Mouse (Mus musculus) hindbrain, embryonic 16.5 days (tissue): ENCODE results near the gene Tmeff2. TPM values are rescaled to one million over a fixed set of nuclear protein-coding genes. Genes with fewer than 3 reads are reported as not detected.

ENCODE experiments used
- ATAC-seq: fragments of 200-750 bp; cut with Nextera tagmentation; 2 replicates; pipeline ENCODE4 v1.8.0; 2017; ENCODE audit warnings: moderate TSS enrichment, moderate library complexity
- H3K27ac ChIP-seq: fragments of 300-500 bp; sonication (generic); 2 replicates; pipeline ENCODE4 v1.5.1; 2014; ENCODE audit warnings: low read depth, mild to moderate bottlenecking, control low read depth, low read length, moderate library complexity
- H3K27me3 ChIP-seq: fragments of 300-500 bp; sonication (generic); replicated peaks from 2 replicates; pipeline ENCODE4 v1.6.1; 2014; ENCODE audit warnings: low read length; ENCODE audit not compliant: control insufficient read depth, insufficient read depth
- H3K36me3 ChIP-seq: fragments of 300-500 bp; sonication (generic); 2 replicates; pipeline ENCODE4 v1.6.1; 2014; ENCODE audit warnings: mild to moderate bottlenecking, low read length, moderate library complexity, mixed read lengths; ENCODE audit not compliant: control insufficient read depth, insufficient read depth
- H3K4me1 ChIP-seq: fragments of 300-500 bp; sonication (generic); 2 replicates; pipeline ENCODE4 v1.6.1; 2014; ENCODE audit warnings: low read depth, low read length; ENCODE audit not compliant: control insufficient read depth, insufficient read depth
- H3K4me2 ChIP-seq: fragments of 300-500 bp; sonication (generic); 2 replicates; pipeline ENCODE4 v1.6.1; 2014; ENCODE audit warnings: mild to moderate bottlenecking, low read length, control low read depth, moderate library complexity
- H3K4me3 ChIP-seq: fragments of 300-500 bp; sonication (generic); 2 replicates; pipeline ENCODE4 v1.5.1; 2014; ENCODE audit warnings: mild to moderate bottlenecking, low read length, control low read depth, moderate library complexity
- H3K9ac ChIP-seq: fragments of 300-500 bp; sonication (generic); 2 replicates; pipeline ENCODE4 v1.6.1; 2014; ENCODE audit warnings: low read depth, mild to moderate bottlenecking, control low read depth, low read length, moderate library complexity
- H3K9me3 ChIP-seq: fragments of 300-500 bp; sonication (generic); 2 replicates; pipeline ENCODE4 v1.6.1; 2014; ENCODE audit warnings: mild to moderate bottlenecking, low read length, moderate library complexity; ENCODE audit not compliant: control insufficient read depth
- WGBS: fragments of 180-500 bp; shearing (Covaris S2); extraction: QIAGEN DNeasy Blood & Tissue Kit; methylation state at CpG from one replicate; pipeline ENCODE4 v1.1.7; 2014; 5-methylcytosine and 5-hydroxymethylcytosine counted together
- polyA plus RNA-seq: library from polyadenylated mRNA; unstranded; fragments of >200 nt; fragmentation: Nextera tagmentation; extraction: Ambion mirVana; gene quantifications from 2 replicates; pipeline ENCODE4 v1.2.1, GENCODE M21; 2015

Tmeff2 gene
- polyA plus RNA-seq, 1 experiment from 2014 or later, result 69.4 TPM

DNA sequence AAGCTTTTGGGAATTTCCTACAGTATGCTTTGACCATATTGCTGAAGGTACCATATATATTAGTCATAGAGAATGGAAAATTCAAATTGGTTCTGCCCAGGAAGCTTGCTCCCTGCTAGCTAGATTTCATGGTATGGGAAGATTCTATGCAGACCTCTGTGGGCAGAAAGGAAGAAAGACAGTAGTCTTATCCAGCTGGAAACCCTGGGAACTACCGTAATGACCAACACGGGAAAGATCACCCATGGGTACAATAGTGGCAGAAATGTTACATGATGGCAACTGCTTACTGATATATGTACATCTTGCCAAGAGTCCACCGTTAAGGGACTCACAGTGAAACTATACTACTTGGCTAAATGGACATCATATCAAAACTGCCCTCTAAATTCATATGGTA lies 189.4 kb downstream of the Tmeff2 start:
- no peaks in the 10 kb centered on the region for H3K4me1 ChIP-seq
- ATAC-seq, result no peak
- H3K27me3 ChIP-seq, result no peaks in the 10 kb centered on the region
- H3K9me3 ChIP-seq, result no peaks in the 10 kb centered on the region
- H3K4me2 ChIP-seq, result no peak overlapping the region
- no peaks in the 10 kb centered on the region for H3K36me3 ChIP-seq
- no peak overlapping the region for H3K27ac ChIP-seq
- WGBS, result 70% methylated on average over 3 of the region's 3 CpGs
- no peak overlapping the region for H3K9ac ChIP-seq
- H3K4me3 ChIP-seq, result no peak overlapping the region

DNA sequence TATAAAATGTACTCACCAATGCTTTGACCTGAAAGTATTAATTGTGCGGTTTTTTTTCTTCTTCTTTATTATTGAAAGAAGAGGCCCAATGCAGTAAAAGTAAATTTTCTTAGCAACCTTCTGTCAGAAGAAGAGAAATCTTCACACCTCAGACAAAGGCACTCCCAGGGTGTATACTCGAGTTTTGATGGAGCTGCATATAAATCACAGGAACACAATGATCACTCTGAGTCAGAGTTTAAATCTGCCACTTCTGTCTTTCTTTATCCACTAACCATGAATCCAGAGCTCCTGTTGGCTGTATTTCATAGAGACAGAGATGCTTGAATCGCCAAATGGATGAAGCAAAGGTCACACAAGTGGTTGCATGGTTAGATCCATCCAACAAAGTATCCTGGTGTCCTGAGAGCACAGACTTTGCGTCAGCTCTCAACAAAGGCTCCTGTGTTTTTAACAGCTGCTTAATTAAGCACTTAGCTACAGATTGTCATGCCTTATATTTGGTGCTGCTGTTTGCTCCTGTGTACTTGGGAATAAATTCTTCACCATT lies 189.8 kb downstream of the Tmeff2 start:
- ATAC-seq, result no peak
- no peaks in the 10 kb centered on the region for H3K36me3 ChIP-seq
- H3K4me2 ChIP-seq, result no peak overlapping the region
- no peak overlapping the region for H3K27ac ChIP-seq
- no peaks in the 10 kb centered on the region for H3K27me3 ChIP-seq
- no peaks in the 10 kb centered on the region for H3K4me1 ChIP-seq
- WGBS, result 56% methylated on average over 4 of the region's 4 CpGs
- H3K9ac ChIP-seq, result no peak overlapping the region
- no peak overlapping the region for H3K4me3 ChIP-seq
- no peaks in the 10 kb centered on the region for H3K9me3 ChIP-seq

DNA sequence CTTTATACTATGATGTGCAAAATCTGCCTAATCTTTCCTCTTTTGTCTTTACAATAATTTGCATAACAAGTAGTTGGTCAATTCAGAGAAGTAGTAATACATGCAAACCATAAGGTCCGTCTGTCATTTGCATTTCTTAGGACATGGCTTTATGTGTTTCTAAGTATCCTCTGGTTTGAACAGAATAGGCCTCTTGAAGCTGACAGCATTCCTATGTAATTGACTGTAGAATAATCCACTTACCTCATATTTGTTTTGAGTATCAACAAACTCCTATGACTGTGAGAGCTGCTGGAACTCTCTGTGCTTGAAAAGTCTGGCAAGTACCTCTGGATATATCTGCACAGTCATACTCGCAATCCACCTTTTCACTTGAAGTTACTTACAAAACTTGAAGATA lies 194.3 kb downstream of the Tmeff2 start:
- Histone ChIP-seq H3K4me3 (no peak overlapping the region), H3K4me2 (no peak overlapping the region), H3K27ac (no peak overlapping the region), H3K36me3 (no peaks in the 10 kb centered on the region), H3K9ac (no peak overlapping the region), H3K4me1 (peaks cover 9% of the 10 kb centered on the region), H3K27me3 (no peaks in the 10 kb centered on the region), H3K9me3 (no peaks in the 10 kb centered on the region)
- 71% methylated on average over 2 of the region's 2 CpGs for WGBS
- no peak for ATAC-seq

DNA sequence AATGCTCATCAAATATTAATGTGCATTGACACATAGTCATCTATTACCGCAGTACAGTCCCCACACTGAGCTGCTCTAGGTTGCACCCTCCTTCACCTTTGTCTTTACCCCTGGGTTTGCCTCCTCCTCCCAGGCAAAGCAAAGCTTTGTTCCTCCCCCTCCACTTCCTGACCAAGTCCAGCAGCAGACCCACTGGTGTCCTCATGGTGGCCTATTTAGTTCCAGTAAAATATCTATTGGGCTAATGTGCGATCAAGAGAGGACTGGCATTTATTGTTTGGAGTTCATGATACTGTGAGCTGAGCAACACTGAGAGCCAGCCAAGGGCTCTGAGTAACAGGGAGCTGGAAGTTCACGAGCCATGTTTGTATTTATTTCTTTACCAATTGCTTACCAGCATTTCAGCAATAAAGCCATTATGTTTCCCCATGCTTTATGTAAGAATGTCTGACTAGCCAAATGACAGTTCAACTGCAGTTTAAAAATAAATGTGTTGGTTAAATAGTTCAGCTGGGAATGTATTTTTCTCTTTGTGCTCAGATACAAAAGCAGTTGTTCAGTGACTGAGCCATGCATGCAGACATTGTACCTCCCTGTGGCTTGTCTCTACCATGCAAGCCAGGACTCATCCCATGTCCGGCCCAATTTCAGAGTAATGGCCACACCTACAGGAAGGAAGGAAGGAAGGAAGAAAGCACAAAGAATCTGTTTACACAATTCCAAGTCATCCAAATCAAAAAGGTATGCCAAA lies 196.6 kb downstream of the Tmeff2 start:
- H3K4me2 ChIP-seq, result no peak overlapping the region
- H3K9me3 ChIP-seq, result no peaks in the 10 kb centered on the region
- H3K27me3 ChIP-seq, result no peaks in the 10 kb centered on the region
- no peak overlapping the region for H3K27ac ChIP-seq
- H3K9ac ChIP-seq, result no peak overlapping the region
- no peaks in the 10 kb centered on the region for H3K36me3 ChIP-seq
- WGBS, result 53% methylated on average over 4 of the region's 4 CpGs
- ATAC-seq, result peak; percentile 62
- H3K4me3 ChIP-seq, result no peak overlapping the region
- H3K4me1 ChIP-seq, result peaks cover 9% of the 10 kb centered on the region

DNA sequence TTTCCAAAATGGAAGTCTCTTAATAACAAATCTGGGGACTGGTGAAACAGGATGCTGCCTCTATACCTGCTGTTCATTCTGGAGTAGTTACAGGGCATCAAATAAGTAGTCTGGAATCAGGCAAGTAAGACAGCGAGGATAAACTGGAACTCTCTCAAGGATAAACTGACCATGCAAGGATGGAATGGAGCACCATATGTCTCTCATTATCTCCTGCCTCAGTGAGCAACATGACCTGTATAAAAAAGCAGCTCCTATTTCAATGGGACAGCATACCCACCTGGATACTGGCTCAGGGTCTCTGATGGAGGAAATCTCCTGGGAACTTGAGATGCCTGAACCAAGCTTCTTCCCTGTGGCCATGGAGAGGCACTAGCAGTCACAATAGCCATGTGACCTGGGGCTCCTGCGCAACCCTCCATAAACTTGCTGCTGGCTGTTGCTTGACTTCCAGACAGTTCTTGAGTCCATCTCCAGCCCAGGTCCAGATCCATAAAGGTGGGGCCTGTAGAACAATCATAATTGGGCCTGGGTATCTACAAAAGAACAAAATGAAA lies 200.7 kb downstream of the Tmeff2 start:
- Histone ChIP-seq H3K9ac (no peak overlapping the region), H3K9me3 (no peaks in the 10 kb centered on the region), H3K4me1 (peaks cover 9% of the 10 kb centered on the region), H3K4me2 (no peak overlapping the region), H3K27me3 (no peaks in the 10 kb centered on the region), H3K27ac (no peak overlapping the region), H3K4me3 (no peak overlapping the region), H3K36me3 (no peaks in the 10 kb centered on the region)
- ATAC-seq, result no peak
- WGBS, result 93% methylated on average over 2 of the region's 2 CpGs

DNA sequence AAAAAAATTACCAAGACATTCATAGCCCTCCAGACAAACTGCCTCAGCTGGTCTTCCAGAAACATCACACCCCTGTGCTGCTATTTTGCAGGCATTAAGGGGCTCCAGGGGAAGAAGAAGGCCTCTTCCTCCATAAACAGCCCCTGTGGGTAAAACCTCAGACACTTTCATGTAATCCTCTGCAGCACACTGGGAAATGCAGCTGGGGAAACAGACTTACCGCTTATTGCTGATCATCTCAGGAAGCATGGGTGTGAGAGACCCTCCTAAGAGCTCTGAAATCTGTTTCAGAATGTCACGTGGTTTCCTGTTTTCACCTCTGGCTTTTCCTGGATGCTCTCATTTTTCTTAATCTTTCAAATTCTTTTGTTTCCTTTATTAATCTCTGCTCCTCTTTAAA lies 204.3 kb downstream of the Tmeff2 start:
- Histone ChIP-seq H3K36me3 (no peaks in the 10 kb centered on the region), H3K4me2 (no peak overlapping the region), H3K4me1 (no peaks in the 10 kb centered on the region), H3K27ac (no peak overlapping the region), H3K27me3 (no peaks in the 10 kb centered on the region), H3K9ac (no peak overlapping the region), H3K9me3 (no peaks in the 10 kb centered on the region), H3K4me3 (no peak overlapping the region)
- WGBS, result 69% methylated on average over 2 of the region's 2 CpGs
- ATAC-seq, result no peak

DNA sequence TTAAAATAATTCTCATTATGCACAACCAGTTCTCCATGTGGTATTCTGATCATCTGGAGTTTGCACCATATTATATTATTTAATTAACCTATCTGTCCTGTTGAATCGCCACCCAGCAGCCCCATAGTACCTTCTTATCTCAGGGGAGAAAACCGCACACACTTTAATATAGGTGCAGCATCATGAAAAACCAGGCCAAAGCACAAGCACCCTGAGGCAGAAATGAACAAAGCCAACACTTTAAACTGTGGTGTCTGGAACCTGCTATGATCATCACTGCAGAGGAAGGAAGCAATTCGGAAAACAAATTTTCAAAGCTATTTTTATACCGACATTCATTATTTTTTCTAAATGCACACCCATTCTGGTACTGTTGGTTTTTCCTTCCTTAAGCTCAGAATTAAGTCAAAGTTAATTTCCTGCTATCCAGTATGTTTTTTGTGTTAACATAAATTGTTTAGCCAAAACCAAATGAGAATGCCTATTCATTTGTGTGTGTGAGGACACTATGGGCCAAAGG lies 206.0 kb downstream of the Tmeff2 start:
- H3K4me1 ChIP-seq, result no peaks in the 10 kb centered on the region
- H3K9me3 ChIP-seq, result no peaks in the 10 kb centered on the region
- ATAC-seq, result no peak
- H3K4me3 ChIP-seq, result no peak overlapping the region
- H3K36me3 ChIP-seq, result no peaks in the 10 kb centered on the region
- no peak overlapping the region for H3K4me2 ChIP-seq
- no peak overlapping the region for H3K9ac ChIP-seq
- no peaks in the 10 kb centered on the region for H3K27me3 ChIP-seq
- WGBS, result 76% methylated on average over 4 of the region's 4 CpGs
- H3K27ac ChIP-seq, result no peak overlapping the region

DNA sequence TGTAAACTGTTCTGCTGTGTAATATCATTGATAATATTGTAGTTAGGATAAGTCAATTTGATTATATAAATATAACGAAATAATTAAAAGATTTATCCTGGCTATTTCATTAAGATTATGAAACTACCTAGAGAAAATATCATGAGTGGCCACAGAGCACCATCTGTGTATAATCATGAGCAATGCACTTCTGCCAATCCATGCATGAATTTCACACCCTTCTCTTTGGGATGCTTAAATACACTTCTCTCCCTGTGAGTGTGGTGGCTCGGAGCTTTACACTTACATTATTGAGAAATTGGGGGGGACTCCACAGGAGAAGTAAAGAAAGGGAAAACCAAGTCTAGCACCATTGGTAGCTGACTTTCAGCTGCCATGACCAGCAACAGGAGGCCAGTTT lies 206.9 kb downstream of the Tmeff2 start:
- Histone ChIP-seq H3K9me3 (no peaks in the 10 kb centered on the region), H3K36me3 (no peaks in the 10 kb centered on the region), H3K27me3 (no peaks in the 10 kb centered on the region), H3K9ac (no peak overlapping the region), H3K27ac (no peak overlapping the region), H3K4me2 (no peak overlapping the region), H3K4me1 (no peaks in the 10 kb centered on the region), H3K4me3 (no peak overlapping the region)
- WGBS, result 66% methylated on average over 2 of the region's 2 CpGs
- ATAC-seq, result no peak

DNA sequence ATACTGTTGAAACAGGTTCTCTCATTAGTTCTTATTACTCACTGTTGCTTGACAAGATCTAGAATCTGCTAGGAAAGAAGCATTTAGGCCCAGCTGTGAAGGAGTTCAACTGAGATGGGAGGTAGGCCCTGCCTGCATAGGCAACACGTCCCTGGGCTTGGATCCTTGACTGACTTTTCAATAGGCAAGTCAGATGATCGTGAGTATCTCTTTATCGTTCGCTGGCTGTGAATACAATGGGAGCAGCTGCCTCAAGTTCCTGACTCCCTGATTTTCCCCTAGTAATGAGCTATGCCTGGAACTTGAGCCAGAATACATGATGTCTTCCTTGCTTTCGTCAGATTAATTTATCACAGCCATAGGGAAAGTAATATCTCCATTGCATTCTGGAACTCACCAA lies 214.3 kb downstream of the Tmeff2 start:
- Histone ChIP-seq H3K27ac (no peak overlapping the region), H3K4me2 (no peak overlapping the region), H3K9ac (no peak overlapping the region), H3K4me1 (no peaks in the 10 kb centered on the region), H3K27me3 (no peaks in the 10 kb centered on the region), H3K9me3 (no peaks in the 10 kb centered on the region), H3K36me3 (no peaks in the 10 kb centered on the region), H3K4me3 (no peak overlapping the region)
- no peak for ATAC-seq
- WGBS, result 61% methylated on average over 5 of the region's 5 CpGs
